Mouse (Mus musculus) left cerebral cortex, postnatal 4 days (tissue): ENCODE results near the gene Traip. TPM values are rescaled to one million over a fixed set of nuclear protein-coding genes. Genes with fewer than 3 reads are reported as not detected.

Experiments
- DNase-seq: peaks from one replicate; pipeline ENCODE4 v3.0.0-alpha.2; 2022
- intact Hi-C: fragments of 180-260 bp; cut with DNase I; formaldehyde crosslinking; loops from one replicate; pipeline ENCODE4 v1.15.1; 2025
- total RNA-seq, 2 experiments: library from RNA; stranded (reverse); gene quantifications; 2 replicates each; pipeline ENCODE4 v1.2.3; 2021

Traip gene
- total RNA-seq, 2 experiments from 2014 or later, result 21.2 to 21.3 TPM

GRCm38 (mm10) chr9:107928169-107928568 lies 21.8 kb upstream of the Traip start, which contains the start of gene Actl11:
Gene Actl11 (plus strand): TSS chr9:107928469.
- intact Hi-C loops, result no loop called here
- no peak for DNase-seq

- intact Hi-C loops, result no loop called here
Measured at GRCm38 (mm10) chr9:107932221-107932620, 17.7 kb upstream of the Traip start.

GRCm38 (mm10) chr9:107934146-107934545 lies 15.8 kb upstream of the Traip start:
- DNase-seq, result peak; percentile 64
- intact Hi-C loops, result no loop called here

More at GRCm38 (mm10) chr9:107932221-107932620, 17.7 kb upstream of the Traip start:
- no peak for DNase-seq

GRCm38 (mm10) chr9:107935374-107935773 lies 14.6 kb upstream of the Traip start, which contains the start of gene Camkv:
Gene Camkv (plus strand): TSS chr9:107935674.
- DNase-seq, result no peak
- intact Hi-C loops, result no loop called here

GRCm38 (mm10) chr9:107935790-107936214 lies 14.1 kb upstream of the Traip start:
- peak; percentile 50 for DNase-seq
- intact Hi-C loops, result no loop called here

GRCm38 (mm10) chr9:107936215-107936822 lies 13.6 kb upstream of the Traip start:
- DNase-seq, result peak; percentile 39
- intact Hi-C loops, result no loop called here

GRCm38 (mm10) chr9:107936831-107937230 lies 13.1 kb upstream of the Traip start:
- intact Hi-C loops, result no loop called here
- DNase-seq, result no peak

- peak; percentile 79 for DNase-seq
Measured at GRCm38 (mm10) chr9:107947241-107948194, 2.4 kb upstream of the Traip start.

GRCm38 (mm10) chr9:107949184-107949921 lies 583 bp upstream of the Traip start:
- DNase-seq, result no peak
- intact Hi-C loops, result no loop called here

More at GRCm38 (mm10) chr9:107947241-107948194, 2.4 kb upstream of the Traip start:
- intact Hi-C loops, result no loop called here

GRCm38 (mm10) chr9:107950460-107951355 lies 772 bp downstream of the Traip start:
- peak; percentile 94 for DNase-seq
- intact Hi-C loops, result no loop called here

- intact Hi-C loops, result no loop called here
- no peak for DNase-seq
Measured at GRCm38 (mm10) chr9:107955613-107956289, 5.8 kb downstream of the Traip start.

- intact Hi-C loops, result no loop called here
- no peak for DNase-seq
Measured at GRCm38 (mm10) chr9:107957141-107957540, 7.2 kb downstream of the Traip start.

- intact Hi-C loops, result loop anchor here (5.0 to 10.0 kb wide), 2 partner anchors 58 to 95 kb away; partner anchors contain the start of gene Amigo3
- DNase-seq, result no peak
Measured at GRCm38 (mm10) chr9:107959896-107960295, 10.0 kb downstream of the Traip start.

GRCm38 (mm10) chr9:107960928-107961327 lies 11.0 kb downstream of the Traip start:
- intact Hi-C loops, result loop anchor here (5.0 to 10.0 kb wide), 2 partner anchors 59 to 94 kb away; partner anchors contain the start of gene Amigo3
- DNase-seq, result no peak

GRCm38 (mm10) chr9:107961351-107961762 lies 11.4 kb downstream of the Traip start:
- DNase-seq, result peak; percentile 24
- intact Hi-C loops, result loop anchor here (5.0 to 10.0 kb wide), 2 partner anchors 59 to 93 kb away; partner anchors contain the start of gene Amigo3

- intact Hi-C loops, result loop anchor here (5.0 to 10.0 kb wide), 2 partner anchors 60 to 93 kb away; partner anchors contain the start of gene Amigo3
- peak; percentile 35 for DNase-seq
Measured at GRCm38 (mm10) chr9:107961881-107962280, 11.9 kb downstream of the Traip start.

- intact Hi-C loops, result loop anchor here (5.0 to 10.0 kb wide), 2 partner anchors 61 to 92 kb away; partner anchors contain the start of gene Amigo3
- DNase-seq, result no peak
Measured at GRCm38 (mm10) chr9:107962916-107963315, 13.0 kb downstream of the Traip start.

- DNase-seq, result peak; percentile 85
- intact Hi-C loops, result loop anchor here (5.0 to 10.0 kb wide), 2 partner anchors 61 to 91 kb away; partner anchors contain the start of gene Amigo3
Measured at GRCm38 (mm10) chr9:107963700-107964099, 13.8 kb downstream of the Traip start.
